Mouse (Mus musculus): ENCODE measurements around the gene AW822073.
"Not testable (repeated sequence)": the region's sequence is repeated elsewhere in the genome, so short reads cannot be mapped to it uniquely, and the experiment has no call there.

The AW822073 gene

GRCm38 (mm10) chr10:58221571-58221970 lies 3.2 kb downstream of the AW822073 start:
- DNase-seq (ENCODE audit: low read depth, low spot score): not testable (repeated sequence)

DNA sequence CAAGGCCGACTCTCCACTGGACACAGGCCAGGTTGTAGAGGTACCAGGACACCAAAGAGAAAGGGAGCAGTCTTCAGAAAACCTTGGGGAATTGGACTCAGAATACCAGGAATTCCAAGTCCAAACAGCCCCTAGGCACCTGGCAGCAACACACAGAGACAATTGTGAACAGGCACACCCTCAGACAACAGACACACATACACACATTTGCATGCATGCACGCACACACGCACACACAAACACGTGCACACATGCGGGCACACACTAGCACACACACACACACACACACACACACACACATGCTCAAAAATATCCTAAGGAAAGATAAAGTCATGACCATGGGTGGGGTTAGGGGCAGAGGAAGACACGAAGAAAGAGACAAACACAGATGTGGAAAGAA lies 4.0 kb downstream of the AW822073 start:
- DNase-seq (ENCODE audit: low read depth, low spot score): no peak

DNA sequence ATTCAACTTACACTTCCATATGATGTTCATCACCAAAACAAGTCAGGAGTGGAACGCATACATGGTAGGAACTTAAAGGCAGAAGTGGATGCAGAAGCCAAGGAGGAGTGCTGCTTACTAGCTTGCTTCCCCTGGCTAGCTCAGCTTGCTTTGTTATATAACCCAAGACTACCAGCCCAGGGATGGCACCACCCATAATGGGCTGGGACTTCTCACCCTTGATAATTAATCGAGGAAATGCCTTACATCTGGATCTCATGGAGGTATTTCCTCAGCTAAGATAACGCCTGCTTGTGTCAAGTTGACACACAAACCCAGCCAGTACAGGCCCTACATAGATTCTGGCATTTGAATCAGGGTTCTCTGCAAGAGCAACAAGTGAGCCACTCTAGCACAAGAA lies 7.4 kb downstream of the AW822073 start:
- DNase-seq (ENCODE audit: low read depth, low spot score): no peak

- no peak for DNase-seq (ENCODE audit: low read depth, low spot score)
Observed at GRCm38 (mm10) chr10:58215353-58215752, 9.4 kb downstream of the AW822073 start.

DNA sequence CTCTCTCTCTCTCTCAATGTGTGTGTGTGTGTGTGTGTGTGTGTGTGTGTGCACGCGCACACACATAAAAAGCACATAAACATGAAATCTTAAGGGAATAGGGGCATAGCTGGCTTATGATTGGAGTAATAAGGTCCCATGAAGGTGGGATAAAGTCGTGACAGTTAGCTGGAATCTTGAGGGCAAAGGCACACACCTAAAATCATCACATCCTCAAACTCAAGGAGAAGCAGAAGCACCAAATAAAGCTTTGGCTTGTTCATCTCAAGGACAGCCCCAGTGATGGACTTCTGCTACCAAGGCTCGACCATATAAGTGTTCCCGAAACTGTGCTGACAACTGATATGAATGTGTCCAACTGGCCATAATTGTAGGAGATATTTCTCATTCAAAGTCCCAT lies 9.8 kb downstream of the AW822073 start:
- DNase-seq (ENCODE audit: low read depth, low spot score): no peak

GRCm38 (mm10) chr10:58214497-58214896 lies 10.2 kb downstream of the AW822073 start:
- no peak for DNase-seq (ENCODE audit: low read depth, low spot score)

GRCm38 (mm10) chr10:58212230-58212629 lies 12.5 kb downstream of the AW822073 start:
- no peak for DNase-seq (ENCODE audit: low read depth, low spot score)

- DNase-seq (ENCODE audit: low read depth, low spot score): no peak
Observed at GRCm38 (mm10) chr10:58211213-58211612, 13.5 kb downstream of the AW822073 start.

DNA sequence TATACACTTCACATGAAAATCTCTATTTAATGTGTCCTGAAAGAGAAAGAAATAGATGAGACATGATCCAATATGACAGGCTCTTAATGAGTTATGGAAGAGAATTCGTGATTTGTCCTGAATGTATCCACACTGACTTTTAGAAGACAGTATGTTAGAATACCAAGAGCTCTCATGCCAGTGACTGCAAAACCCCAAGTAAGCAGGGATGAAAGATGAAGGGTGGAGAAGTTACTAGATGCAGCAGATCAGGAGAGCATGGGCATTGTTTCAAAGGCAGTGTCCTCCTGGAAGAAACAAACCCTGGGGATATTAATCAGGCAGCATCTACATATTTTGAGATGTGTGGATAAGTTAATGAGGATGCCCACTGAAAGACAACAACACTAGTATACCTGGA lies 14.2 kb downstream of the AW822073 start:
- no peak for DNase-seq (ENCODE audit: low read depth, low spot score)

- DNase-seq (ENCODE audit: low read depth, low spot score): no peak
Observed at GRCm38 (mm10) chr10:58209710-58210467, 14.8 kb downstream of the AW822073 start.

DNA sequence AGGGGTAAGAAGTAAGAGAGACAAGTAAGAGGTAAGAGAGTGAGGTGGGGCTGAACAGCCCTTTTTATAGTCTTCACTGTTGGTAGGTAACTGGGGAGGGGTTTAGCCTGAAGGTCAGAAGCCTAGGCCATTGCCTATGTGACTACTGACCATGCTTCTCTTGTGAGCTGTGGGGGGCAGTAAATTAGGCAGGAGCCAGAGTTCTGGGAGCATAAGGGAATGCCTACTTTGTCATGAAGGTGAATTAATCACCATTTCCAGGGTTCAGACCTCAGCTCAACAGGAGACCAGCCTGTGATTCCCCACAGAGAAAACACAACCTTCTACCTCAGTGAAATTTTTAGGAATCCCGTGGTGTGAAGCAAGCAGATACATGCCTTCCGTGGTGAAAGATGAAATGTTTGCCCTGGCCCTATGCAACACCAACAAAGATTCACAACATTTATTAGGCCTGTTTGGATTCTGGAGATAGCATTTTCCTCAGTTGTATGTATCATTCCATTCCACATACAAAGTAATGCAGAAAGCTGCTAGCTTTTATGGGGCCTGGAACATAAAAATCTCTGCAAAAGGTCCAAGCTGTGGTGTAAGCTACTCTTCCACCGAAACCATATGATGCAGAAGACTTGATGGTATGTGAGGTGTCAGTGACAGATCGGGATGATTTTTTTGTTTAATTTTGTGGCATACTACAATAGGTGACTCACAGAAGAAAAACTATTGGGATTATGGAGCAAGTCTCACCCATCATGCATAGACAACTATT lies 17.9 kb downstream of the AW822073 start:
- no peak for DNase-seq (ENCODE audit: low read depth, low spot score)

DNA sequence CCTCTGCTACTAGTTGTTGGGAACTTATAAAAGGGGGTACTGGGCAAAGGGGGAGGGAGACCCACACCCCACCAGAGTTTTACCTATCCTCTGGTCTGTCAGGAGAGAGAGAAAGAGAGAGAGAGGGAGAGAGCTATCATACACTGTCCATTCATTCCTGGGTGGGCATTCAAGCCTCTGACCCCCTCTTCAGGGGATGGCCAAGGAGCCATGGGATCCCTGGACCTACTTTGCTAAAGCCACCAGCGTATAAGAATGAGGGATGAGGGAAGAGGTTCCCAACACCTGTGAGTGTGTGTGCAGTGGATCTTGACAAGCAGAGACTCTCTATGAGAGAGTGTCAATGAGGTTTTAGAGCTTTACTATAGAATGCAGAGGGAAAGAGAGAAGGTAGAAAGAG lies 18.7 kb downstream of the AW822073 start:
- DNase-seq (ENCODE audit: low read depth, low spot score): no peak
